Mouse (Mus musculus): Measurements from ENCODE around the gene Srr. TPM values are rescaled to one million over a fixed set of nuclear protein-coding genes. Genes with fewer than 3 reads are reported as not detected.
A peak's percentile ranks its signal among the peaks of the same experiment; 100 is the strongest.

Gene Srr
- polyA plus RNA-seq, 1 experiment from 2014 or later: 27.8 TPM

DNA sequence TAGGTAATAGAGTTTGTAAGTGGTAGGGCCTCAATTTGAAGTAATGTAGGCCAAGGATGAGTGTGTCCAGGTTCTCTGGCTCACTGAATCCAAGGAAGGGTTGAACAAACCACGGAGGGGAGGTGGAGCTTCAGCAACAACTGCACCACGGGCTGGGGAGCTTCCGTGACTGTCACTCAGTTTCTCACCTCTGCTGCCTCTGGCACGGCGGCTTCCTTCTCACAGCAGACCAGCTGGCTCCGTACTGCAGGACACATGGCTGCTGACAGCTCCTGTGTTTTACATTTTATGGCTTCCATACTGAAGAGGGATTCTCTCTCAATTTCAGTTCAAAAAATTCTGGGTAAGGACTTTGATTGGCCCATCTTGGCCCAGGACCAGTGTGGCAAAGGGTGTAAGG lies 6.5 kb downstream of the Srr start:
- Histone ChIP-seq H3K4me3 (ENCODE audit: low read depth, low read length) (no peak overlapping the region), H3K36me3 (ENCODE audit: control insufficient read depth, insufficient read depth, low read length) (no peaks in the 10 kb centered on the region), H3K27me3 (ENCODE audit: control insufficient read depth, insufficient read depth, low read length) (no peaks in the 10 kb centered on the region), H3K27ac (ENCODE audit: low read depth, low read length) (no peak overlapping the region), H3K4me1 (replicated peaks; ENCODE audit: control insufficient read depth, insufficient read depth, low read length) (no peaks in the 10 kb centered on the region), H3K9me3 (ENCODE audit: control insufficient read depth, low read length) (no peaks in the 10 kb centered on the region), H3K9ac (ENCODE audit: low read depth, low read length) (no peak overlapping the region), H3K4me2 (replicated peaks; ENCODE audit: low read depth, low read length) (no peak overlapping the region)
- ATAC-seq (ENCODE audit: low FRiP score) (no peak), DNase-seq (ENCODE audit: low spot score) (no peak)
- WGBS: 92% methylated on average over 6 of the region's 6 CpGs

DNA sequence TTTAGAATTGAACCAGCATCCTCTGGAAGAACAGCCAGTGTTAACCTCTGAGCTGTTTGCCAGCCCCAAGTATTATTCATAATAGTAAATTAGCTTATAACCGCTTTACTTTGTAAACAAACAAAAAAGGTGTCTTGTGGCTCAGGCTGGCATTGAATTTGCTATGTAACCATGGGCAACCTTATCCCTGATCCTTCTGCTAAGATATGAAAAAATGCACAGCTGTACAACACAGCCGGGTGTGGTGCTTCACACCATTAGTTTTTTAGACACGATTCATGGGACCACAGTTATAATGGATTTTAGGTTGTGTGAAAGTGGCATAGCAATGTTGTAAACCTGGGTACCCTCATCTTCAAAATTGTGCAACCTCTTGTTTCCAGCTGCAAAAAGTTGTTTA lies 13.3 kb downstream of the Srr start:
- Histone ChIP-seq H3K4me2 (replicated peaks; ENCODE audit: low read depth, low read length) (no peak overlapping the region), H3K9me3 (ENCODE audit: control insufficient read depth, low read length) (no peaks in the 10 kb centered on the region), H3K4me3 (ENCODE audit: low read depth, low read length) (no peak overlapping the region), H3K27ac (ENCODE audit: low read depth, low read length) (no peak overlapping the region), H3K27me3 (ENCODE audit: control insufficient read depth, insufficient read depth, low read length) (no peaks in the 10 kb centered on the region), H3K36me3 (ENCODE audit: control insufficient read depth, insufficient read depth, low read length) (peaks cover 12% of the 10 kb centered on the region; the same call in 1 of the 2 replicates), H3K4me1 (replicated peaks; ENCODE audit: control insufficient read depth, insufficient read depth, low read length) (no peaks in the 10 kb centered on the region), H3K9ac (ENCODE audit: low read depth, low read length) (no peak overlapping the region)
- no peak for DNase-seq (ENCODE audit: low spot score)
- 86% methylated on average over 3 of the region's 3 CpGs for WGBS
- no peak for ATAC-seq (ENCODE audit: low FRiP score)

DNA sequence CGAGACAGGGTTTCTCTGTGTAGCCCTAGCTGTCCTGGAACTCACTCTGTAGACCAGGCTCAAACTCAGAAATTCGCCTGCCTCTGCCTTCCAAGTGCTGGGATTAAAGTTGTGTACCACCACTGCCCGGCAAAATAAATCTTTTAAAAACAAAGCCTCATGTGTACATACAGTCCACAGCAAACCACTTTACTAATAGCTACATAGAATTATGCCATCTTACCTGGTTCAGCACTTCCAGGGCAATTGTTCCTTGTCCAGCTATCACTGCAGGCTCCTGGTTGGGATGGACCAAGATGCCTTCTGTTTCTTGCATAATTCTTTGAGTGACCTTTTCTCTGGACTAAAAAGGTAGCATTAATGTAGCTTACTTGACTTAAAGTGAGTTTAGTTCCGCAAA lies 15.8 kb downstream of the Srr start:
- H3K9ac ChIP-seq (ENCODE audit: low read depth, low read length): no peak overlapping the region
- H3K36me3 ChIP-seq (ENCODE audit: control insufficient read depth, insufficient read depth, low read length): peaks cover 17% of the 10 kb centered on the region; the same call in 1 of the 2 replicates
- no peak overlapping the region for H3K4me2 ChIP-seq (replicated peaks; ENCODE audit: low read depth, low read length)
- ATAC-seq (ENCODE audit: low FRiP score) (no peak), DNase-seq (ENCODE audit: low spot score) (no peak)
- no peak overlapping the region for H3K4me3 ChIP-seq (ENCODE audit: low read depth, low read length)
- no peaks in the 10 kb centered on the region for H3K9me3 ChIP-seq (ENCODE audit: control insufficient read depth, low read length)
- H3K27ac ChIP-seq (ENCODE audit: low read depth, low read length): no peak overlapping the region
- H3K27me3 ChIP-seq (ENCODE audit: control insufficient read depth, insufficient read depth, low read length): no peaks in the 10 kb centered on the region
- WGBS: 95% methylated on average over 4 of the region's 4 CpGs
- no peaks in the 10 kb centered on the region for H3K4me1 ChIP-seq (replicated peaks; ENCODE audit: control insufficient read depth, insufficient read depth, low read length)

DNA sequence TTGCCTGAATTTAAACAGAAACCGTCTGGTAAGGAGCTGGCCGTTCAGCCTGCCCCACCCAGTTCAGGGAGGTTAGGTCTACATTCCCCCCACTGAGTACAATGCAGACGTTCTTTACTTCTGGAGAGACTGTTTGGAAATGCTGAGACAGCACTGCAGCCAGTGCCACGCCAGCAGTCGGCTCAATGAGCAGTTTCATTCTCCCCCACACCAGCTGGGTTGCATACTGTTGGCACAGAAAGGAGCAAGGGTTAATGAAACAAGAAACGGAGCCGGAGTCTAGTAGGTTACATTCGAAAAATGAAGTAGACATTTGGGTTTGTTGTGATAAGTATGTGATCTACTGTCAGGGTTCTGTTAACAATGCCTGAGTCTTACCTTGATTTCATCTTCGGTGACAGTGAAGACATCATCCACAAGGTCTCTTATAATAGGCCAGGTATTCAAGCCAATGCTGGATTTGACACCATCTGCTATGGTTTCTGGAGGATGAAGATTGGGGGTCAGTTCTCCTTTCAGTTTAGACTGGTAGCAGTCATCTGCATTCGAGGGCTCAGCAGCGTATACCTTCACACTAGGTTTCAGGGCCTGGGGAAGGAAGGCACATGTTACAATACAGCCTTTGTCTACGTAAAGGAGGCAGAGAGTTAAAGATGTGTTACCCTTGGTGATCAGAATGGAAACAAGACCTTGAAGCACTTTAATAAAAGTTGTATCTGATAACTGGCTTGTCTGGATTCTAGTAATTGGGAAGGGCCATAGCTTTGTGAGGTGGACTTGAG lies 16.9 kb downstream of the Srr start:
- Histone ChIP-seq H3K4me1 (replicated peaks; ENCODE audit: control insufficient read depth, insufficient read depth, low read length) (no peaks in the 10 kb centered on the region), H3K9ac (ENCODE audit: low read depth, low read length) (no peak overlapping the region), H3K4me3 (ENCODE audit: low read depth, low read length) (no peak overlapping the region), H3K4me2 (replicated peaks; ENCODE audit: low read depth, low read length) (no peak overlapping the region), H3K27me3 (ENCODE audit: control insufficient read depth, insufficient read depth, low read length) (no peaks in the 10 kb centered on the region), H3K36me3 (ENCODE audit: control insufficient read depth, insufficient read depth, low read length) (peaks cover 17% of the 10 kb centered on the region; the same call in 1 of the 2 replicates), H3K9me3 (ENCODE audit: control insufficient read depth, low read length) (no peaks in the 10 kb centered on the region), H3K27ac (ENCODE audit: low read depth, low read length) (no peak overlapping the region)
- no peak for DNase-seq (ENCODE audit: low spot score)
- ATAC-seq (ENCODE audit: low FRiP score): no peak
- WGBS: 85% methylated on average over 12 of the region's 12 CpGs

DNA sequence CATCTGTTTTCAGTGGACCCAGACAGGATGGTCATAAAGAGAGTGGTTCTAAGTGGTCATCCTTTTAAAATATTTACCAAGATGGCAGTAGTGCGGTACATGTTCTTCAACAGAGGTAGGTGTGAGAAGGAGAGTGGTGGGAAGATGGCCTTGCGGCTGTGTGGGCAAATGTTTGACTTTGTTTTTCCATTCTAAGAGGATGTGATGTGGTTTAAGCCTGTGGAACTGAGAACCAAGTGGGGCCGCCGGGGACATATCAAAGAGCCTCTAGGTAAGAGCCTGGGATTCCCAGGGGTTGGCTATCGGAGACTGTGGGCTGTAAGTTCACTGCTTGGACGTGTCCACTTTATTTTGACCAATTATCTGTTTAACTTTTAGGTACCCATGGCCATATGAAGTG lies 17.9 kb downstream of the Srr start:
- no peaks in the 10 kb centered on the region for H3K27me3 ChIP-seq (ENCODE audit: control insufficient read depth, insufficient read depth, low read length)

DNA sequence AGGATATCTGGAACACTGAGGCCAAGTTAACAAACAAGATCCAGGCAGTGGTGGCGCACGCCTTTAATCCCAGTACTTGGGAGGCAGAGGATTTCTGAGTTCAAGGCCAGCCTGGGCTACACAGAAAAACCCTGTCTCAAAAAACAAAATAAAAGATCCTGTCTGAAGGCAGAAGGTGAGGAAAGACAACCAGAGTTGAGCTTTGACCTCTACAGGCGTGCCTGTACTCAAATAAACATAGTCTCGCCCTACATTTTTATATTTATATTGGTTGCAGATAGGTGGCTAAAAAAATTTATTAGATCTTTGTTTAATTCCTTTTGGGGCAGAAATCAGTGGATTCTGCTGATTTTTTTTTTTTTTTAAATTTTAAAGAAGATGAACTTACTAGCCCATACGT lies 23.3 kb downstream of the Srr start:
- DNase-seq (ENCODE audit: low spot score): no peak
- H3K36me3 ChIP-seq (ENCODE audit: control insufficient read depth, insufficient read depth, low read length): peaks cover 10% of the 10 kb centered on the region; the same call in 1 of the 2 replicates
- H3K4me1 ChIP-seq (replicated peaks; ENCODE audit: control insufficient read depth, insufficient read depth, low read length): no peaks in the 10 kb centered on the region
- H3K27me3 ChIP-seq (ENCODE audit: control insufficient read depth, insufficient read depth, low read length): no peaks in the 10 kb centered on the region
- no peak for ATAC-seq (ENCODE audit: low FRiP score)
- H3K4me2 ChIP-seq (replicated peaks; ENCODE audit: low read depth, low read length): no peak overlapping the region
- no peak overlapping the region for H3K27ac ChIP-seq (ENCODE audit: low read depth, low read length)
- H3K9me3 ChIP-seq (ENCODE audit: control insufficient read depth, low read length): no peaks in the 10 kb centered on the region
- H3K9ac ChIP-seq (ENCODE audit: low read depth, low read length): no peak overlapping the region
- 96% methylated on average over 5 of the region's 5 CpGs for WGBS
- H3K4me3 ChIP-seq (ENCODE audit: low read depth, low read length): no peak overlapping the region

More for the DNA sequence above, 17.9 kb downstream of the Srr start:
- ATAC-seq (ENCODE audit: low FRiP score): no peak
- Histone ChIP-seq H3K27ac (ENCODE audit: low read depth, low read length) (no peak overlapping the region), H3K9me3 (ENCODE audit: control insufficient read depth, low read length) (no peaks in the 10 kb centered on the region), H3K4me2 (replicated peaks; ENCODE audit: low read depth, low read length) (no peak overlapping the region), H3K4me3 (ENCODE audit: low read depth, low read length) (no peak overlapping the region), H3K36me3 (ENCODE audit: control insufficient read depth, insufficient read depth, low read length) (peaks cover 20% of the 10 kb centered on the region; the same call in 1 of the 2 replicates), H3K9ac (ENCODE audit: low read depth, low read length) (no peak overlapping the region), H3K4me1 (replicated peaks; ENCODE audit: control insufficient read depth, insufficient read depth, low read length) (no peaks in the 10 kb centered on the region)
- 97% methylated on average over 6 of the region's 6 CpGs for WGBS
- no peak for DNase-seq (ENCODE audit: low spot score)

DNA sequence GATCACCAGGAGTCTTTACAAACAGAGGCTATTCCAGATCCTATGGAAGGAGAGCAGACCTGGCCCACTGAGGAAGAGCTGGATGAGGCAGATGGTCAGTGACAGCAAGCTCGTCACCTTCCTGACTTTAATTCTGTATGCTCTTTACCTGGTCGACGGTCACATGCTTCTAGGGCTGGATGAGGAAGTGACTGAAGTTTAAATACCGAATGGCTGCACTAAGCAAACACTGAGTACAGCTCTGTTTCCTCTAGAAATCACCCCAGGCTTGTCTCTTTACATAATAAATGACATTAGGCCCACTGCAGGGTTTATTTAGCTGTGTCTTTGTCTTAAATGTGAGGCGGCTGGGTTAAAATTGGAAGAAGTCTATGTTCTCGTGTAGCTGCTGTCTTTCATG lies 24.2 kb downstream of the Srr start:
- Histone ChIP-seq H3K4me3 (ENCODE audit: low read depth, low read length) (no peak overlapping the region), H3K36me3 (ENCODE audit: control insufficient read depth, insufficient read depth, low read length) (peaks cover 8% of the 10 kb centered on the region; the same call in 1 of the 2 replicates), H3K27ac (ENCODE audit: low read depth, low read length) (no peak overlapping the region), H3K9ac (ENCODE audit: low read depth, low read length) (no peak overlapping the region), H3K9me3 (ENCODE audit: control insufficient read depth, low read length) (no peaks in the 10 kb centered on the region), H3K27me3 (ENCODE audit: control insufficient read depth, insufficient read depth, low read length) (no peaks in the 10 kb centered on the region), H3K4me2 (replicated peaks; ENCODE audit: low read depth, low read length) (no peak overlapping the region), H3K4me1 (replicated peaks; ENCODE audit: control insufficient read depth, insufficient read depth, low read length) (no peaks in the 10 kb centered on the region)
- WGBS: 94% methylated on average over 6 of the region's 6 CpGs
- DNase-seq (ENCODE audit: low spot score) (no peak), ATAC-seq (ENCODE audit: low FRiP score) (no peak)

DNA sequence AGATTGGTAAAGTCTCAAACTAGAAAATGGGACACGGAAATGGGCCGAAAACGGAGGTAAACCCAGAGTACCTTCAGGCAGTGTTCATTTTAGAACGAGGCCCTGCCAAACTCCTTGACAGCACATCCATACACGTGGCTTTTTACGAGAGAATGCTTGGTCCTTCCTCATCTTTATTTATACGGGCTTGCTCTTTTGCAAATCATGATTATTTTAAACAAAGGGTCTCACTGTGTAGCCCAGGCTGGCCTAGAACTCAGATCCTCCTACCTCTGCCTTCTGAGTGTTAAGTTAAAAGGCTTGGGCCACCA lies 27.3 kb downstream of the Srr start:
- ATAC-seq (ENCODE audit: low FRiP score): no peak
- no peaks in the 10 kb centered on the region for H3K27me3 ChIP-seq (ENCODE audit: control insufficient read depth, insufficient read depth, low read length)

More for the DNA sequence above, 27.3 kb downstream of the Srr start:
- 0 out of 2 replicates have a peak overlapping the region, but pooled peaks have one; percentile 82 for H3K27ac ChIP-seq (ENCODE audit: low read depth, low read length)
- peaks cover 5% of the 10 kb centered on the region; the same call in 1 of the 2 replicates for H3K36me3 ChIP-seq (ENCODE audit: control insufficient read depth, insufficient read depth, low read length)
- DNase-seq (ENCODE audit: low spot score): no peak
- H3K9me3 ChIP-seq (ENCODE audit: control insufficient read depth, low read length): no peaks in the 10 kb centered on the region
- H3K4me2 ChIP-seq (replicated peaks; ENCODE audit: low read depth, low read length): peak overlapping the region; percentile 91
- no peaks in the 10 kb centered on the region for H3K4me1 ChIP-seq (replicated peaks; ENCODE audit: control insufficient read depth, insufficient read depth, low read length)
- peak overlapping the region; percentile 94 for H3K4me3 ChIP-seq (ENCODE audit: low read depth, low read length)
- WGBS: 1% methylated on average over 7 of the region's 7 CpGs
- peak overlapping the region; percentile 80 for H3K9ac ChIP-seq (ENCODE audit: low read depth, low read length)

All from hindbrain, embryonic 11.5 days (tissue).